Mouse (Mus musculus) lung, adult 2 months (tissue): Measurements from ENCODE around the gene Fbxo31.

Experiments used
- CTCF ChIP-seq: fragments of 200-500 bp; IDR thresholded peaks from 2 replicates; pipeline ENCODE4 v1.5.1; 2011; ENCODE audit warnings: mild to moderate bottlenecking, low read length, control low read depth; ENCODE audit not compliant: insufficient read depth
- POLR2A ChIP-seq: fragments of 200-500 bp; IDR thresholded peaks from 2 replicates; pipeline ENCODE4 v1.6.1; 2011; ENCODE audit warnings: low read depth, mild to moderate bottlenecking, control low read depth, low read length, borderline replicate concordance; ENCODE audit errors: extremely low read depth

- TF ChIP-seq POLR2A (peak; percentile 91; the same call in 1 of the 2 replicates), CTCF (no peak)
Observed at GRCm38 (mm10) chr8:121578676-121579451, at the start of gene Fbxo31.
